Mouse (Mus musculus): ENCODE results near the gene Ret.

Ret gene

DNA sequence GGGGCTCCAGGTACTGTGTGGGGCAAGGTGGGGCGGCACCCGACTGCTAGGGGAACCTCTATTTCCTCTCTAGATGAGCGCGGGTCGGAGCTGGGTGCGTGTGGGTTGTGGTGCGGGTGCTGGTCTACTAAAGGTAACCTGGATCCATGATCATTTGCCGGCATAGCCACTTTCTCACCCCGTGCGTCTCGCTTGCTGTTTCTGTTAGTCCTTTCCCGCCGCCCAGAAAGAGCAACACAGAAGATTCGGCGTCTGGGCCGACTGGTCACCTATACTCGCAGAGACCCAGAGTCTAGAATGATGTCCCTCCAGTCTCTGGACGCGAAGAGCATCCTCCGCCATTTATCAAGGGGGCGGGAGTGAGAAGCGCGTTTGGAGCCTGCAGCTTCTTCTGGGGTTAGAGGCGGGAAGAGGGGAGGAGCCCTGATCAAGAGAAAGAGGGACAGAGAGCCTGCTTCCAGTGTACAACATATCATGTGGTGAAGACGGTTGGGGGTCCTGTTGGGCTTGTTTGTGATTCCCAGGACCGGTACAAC lies at the start of gene Ret:
Gene Ret (minus strand): TSS at position 279 of the 536 bp plus-strand sequence.
- DNase-seq (ENCODE audit: extremely low spot score, low read depth, low spot score): no peak

DNA sequence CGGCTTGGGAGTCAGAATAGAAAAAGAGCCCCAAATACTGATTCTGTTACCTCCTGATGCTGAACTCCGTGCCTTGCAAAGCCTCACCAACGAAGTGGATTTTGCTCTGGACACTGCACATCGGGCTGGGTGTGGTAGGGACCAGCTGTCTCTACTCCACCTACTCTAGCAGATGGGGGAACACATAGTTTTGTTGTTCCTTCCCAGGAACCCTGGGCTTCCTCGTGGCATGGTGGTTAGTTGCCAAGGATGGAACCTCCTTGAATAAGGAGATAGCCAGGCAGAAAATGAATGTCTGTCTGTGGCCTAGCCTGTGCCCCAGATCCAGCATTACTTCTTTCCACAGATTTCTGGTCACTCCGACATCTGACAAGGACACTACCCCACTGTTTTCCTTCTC lies 49.6 kb upstream of the Ret start:
- no peak for DNase-seq (ENCODE audit: extremely low spot score, low read depth, low spot score)

DNA sequence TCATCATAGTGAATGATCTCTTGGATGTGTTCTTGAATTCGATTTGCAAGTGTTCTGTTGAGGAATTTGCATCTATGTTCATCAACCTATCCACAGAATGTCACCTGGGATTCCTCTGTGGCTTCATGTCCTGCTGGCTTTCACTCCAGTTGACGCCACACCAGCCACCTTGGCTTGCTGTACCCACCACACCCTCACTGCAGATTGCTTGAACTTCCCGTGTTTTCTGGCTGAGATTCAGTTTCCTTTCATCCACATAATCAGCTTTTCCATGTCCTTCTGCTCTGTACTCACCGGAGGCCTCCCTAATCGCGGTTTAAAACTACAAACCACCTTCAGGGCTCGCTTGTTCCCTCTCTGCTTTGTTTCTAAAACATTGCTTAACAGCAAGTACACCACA lies 46.6 kb upstream of the Ret start:
- no peak for DNase-seq (ENCODE audit: extremely low spot score, low read depth, low spot score)

DNA sequence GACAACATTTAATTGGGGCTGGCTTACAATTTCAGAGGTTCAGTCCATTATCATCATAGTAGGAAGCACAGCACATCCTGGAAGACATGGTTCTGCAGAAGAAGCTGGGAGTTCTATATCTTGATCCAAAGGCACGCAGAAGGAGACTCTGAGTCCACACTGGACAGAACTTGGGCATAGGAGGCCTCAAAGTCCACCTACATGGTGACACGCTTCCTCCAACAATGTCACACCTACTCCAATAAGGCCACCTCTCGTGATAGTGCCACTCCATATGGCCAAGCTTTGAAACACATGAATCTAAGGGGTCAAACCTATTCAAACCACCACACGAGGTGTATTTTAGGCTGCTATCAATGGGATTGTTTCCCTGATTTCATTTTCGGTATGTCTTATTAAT lies 45.4 kb upstream of the Ret start:
- DNase-seq (ENCODE audit: extremely low spot score, low read depth, low spot score): no peak

DNA sequence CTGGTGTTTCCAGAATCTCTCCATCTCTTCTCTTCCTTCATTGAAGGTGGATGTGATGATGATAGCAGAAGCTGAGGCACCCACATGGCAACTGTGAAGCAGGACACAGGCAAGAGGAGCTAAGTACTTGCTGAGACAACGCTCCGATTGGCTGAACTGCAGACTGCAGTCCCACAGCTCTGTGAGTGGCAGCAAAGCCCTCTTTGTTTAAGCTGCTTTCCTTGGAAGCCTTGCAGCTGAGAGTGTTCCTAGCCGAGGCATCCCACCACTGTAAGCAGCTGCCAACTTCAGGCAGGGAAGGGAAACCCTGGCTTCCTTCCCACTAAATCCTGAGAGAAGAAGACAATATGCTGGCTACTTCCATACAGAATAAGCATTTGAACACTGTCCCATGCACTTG lies 28.6 kb upstream of the Ret start:
- no peak for DNase-seq (ENCODE audit: extremely low spot score, low read depth, low spot score)

DNA sequence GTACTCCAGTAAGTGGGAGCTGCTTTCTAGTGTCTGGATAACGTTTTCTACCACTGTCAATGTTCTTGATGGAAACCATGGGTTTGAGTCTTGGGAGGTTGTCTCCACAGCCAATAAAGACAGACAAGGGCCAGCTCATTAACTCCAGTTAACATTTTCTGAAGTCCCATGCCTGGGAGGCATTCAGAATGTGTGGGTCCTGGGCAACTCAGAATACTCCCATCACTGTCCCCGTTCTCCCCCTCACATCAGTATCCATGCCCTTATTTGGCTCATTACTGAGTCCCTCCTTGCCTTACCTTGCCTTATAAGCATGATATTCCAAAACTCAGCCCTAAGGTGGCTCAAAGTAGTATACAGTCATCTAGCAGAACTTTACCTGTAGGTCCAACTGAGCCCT lies 25.0 kb upstream of the Ret start:
- DNase-seq (ENCODE audit: extremely low spot score, low read depth, low spot score): no peak

DNA sequence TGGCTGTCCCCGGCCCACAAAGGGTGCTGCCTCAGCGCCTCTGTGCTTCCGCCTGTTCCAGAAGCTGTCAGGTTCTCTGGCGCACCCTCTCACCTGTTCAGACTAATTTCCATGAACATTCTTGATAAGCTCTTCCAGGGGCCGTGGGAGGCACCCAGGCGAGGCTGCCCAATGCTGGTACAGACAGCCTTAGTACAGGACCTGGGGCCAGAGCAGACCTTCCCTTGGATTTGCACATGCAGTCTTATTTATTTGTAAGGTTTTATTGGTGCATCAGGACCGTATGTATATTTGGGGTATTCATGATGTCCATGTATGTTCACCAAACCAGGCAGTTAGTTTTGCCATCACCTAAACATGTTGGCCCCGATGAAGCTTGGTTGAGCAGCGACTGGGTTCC lies 18.2 kb upstream of the Ret start:
- DNase-seq (ENCODE audit: extremely low spot score, low read depth, low spot score): no peak

DNA sequence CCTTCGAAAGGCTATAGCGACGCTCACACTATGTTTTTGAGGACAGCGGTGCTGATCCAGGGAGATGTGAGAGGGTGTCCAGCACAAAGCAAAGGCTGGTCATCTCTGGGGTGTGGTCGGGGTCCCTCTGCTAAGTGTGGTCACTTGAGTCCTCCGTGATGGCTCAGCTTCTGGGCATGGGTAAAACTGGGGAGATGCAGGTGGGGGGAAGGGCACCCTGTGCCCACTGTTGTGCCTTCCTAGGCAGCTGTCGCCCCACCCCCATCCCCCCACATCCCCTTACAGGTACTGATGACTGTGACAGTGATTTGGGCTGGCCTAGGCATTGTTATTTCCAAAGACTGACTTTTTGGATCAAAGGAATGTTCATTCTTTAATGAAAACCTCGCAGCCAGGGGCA lies 10.8 kb upstream of the Ret start:
- no peak for DNase-seq (ENCODE audit: extremely low spot score, low read depth, low spot score)

DNA sequence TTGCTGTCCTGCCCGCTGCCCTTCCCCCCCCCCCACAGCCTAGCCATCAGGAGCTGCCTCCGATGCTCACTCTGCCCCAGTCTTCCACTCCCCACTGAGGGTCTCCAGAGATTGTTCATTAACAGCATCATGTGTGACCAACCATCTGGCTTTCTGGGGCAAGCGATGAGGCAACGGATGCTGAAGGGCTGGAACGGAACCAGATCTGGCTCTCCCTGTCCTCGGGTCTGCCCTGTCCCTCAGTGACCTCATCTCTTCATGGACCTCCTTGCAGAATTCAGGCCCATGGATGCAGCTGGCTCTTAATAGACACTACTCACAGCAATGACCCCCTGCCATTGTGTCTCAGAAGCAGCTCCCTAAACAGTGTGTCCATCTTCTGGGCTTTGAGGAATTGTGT lies 8.9 kb upstream of the Ret start:
- DNase-seq (ENCODE audit: extremely low spot score, low read depth, low spot score): no peak

DNA sequence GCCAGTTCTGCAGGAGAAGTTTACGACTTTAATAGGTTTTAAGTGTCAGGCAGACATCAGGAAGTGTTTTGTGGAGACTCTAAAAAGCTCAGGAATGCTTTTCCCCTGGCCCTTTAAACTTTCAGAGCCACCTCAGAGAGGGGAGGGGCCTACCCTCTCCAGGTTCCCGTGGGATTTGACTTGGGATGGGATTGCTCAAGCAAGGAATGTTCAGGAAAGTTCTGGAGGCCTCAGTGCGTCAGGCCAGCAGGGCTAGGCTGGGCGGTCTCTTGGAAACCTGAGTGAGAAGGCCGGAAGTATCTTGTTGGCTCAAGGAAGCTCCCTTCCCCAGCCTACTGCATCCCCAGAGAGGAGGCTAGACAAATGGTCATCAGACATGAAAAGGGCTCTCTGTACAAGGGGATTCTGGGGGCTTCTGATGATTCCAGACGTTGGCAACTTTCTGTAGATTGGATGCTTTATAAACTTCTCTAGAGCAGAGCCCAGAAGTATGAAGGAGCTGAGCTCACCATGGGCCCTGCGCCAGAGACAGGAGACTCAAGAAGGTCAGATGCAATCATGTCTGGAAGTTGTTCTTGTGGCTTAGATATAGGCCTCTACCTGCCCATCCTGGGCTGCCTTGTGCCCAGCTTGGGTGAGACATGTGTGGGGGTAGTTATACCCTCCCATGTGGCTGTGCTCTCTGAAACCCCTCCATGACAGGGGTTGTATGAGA lies 7.8 kb upstream of the Ret start:
- peak; percentile 5 for DNase-seq (ENCODE audit: extremely low spot score, low read depth, low spot score)

DNA sequence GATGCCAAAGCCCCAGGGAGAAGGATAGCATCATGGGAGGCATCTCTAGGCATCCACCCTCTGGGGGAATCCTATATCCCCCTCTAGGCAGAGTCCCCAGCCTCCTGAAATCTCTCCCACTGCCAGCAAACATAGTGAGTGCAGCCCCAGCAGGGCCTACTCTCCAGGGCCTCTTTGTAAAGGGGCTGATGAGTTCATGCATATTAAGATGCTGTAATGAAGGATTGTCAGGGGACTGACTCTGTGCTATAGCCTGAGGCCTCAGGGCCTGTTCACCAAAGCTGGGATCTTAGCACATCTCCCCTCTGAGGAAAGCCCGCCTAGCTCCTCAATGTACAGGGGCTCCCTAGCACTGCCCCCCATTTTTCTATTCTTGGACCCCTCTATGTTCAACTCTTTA lies 6.6 kb upstream of the Ret start:
- no peak for DNase-seq (ENCODE audit: extremely low spot score, low read depth, low spot score)

DNA sequence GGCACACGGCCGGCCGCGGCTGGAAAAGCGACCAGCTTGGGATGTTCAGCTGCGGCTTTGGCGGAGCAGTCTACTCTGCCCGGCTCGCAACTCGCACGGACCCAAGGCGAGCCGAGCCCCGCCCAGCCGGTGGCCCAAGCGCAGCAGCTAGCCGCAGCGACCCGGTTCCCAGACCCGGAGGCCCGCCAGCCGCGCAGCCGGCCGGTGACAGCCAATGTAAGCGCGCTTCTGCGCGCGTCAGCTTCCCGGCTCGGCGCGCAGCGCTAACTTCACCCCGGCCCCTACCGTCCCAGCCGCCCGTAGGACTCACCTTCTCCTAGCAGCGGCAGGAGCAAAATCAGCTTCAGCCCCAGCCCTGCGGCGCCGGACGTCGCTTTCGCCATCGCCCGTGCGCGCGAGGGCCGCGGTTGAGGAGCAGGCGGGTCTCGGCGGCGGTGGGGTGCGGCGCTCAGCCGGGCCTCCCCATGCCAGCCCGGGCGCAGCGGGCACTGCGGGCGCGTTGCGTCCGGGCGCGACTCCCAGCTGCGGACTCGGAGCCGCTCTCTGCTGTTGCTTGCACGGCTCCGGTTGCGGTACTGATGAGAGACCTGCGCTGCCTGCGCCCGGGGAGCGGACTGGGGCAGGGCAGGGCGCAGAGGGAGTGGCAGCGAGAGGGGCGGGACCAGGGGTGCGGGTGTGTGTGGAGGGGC lies 623 bp downstream of the Ret start:
- no peak for DNase-seq (ENCODE audit: extremely low spot score, low read depth, low spot score)

DNA sequence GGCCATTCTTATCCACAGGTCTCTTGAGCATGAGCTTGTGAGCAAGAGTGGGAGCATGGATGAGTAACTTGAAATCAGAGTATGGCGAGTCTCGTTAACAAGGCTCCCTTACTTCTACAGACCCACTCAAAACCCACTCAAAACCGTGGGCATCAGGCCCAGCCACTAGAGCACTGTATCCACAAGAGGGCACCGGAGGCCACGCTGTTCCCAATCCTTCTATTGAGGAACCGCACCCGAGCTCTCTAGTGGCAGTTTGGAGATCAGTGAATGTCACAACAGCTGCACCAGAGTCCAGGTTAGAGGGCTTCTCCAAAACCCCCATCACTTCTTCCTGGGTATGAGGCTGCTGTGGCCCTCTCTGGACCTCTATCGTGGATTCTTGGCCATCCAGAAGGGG lies 2.4 kb downstream of the Ret start:
- DNase-seq (ENCODE audit: extremely low spot score, low read depth, low spot score): no peak

DNA sequence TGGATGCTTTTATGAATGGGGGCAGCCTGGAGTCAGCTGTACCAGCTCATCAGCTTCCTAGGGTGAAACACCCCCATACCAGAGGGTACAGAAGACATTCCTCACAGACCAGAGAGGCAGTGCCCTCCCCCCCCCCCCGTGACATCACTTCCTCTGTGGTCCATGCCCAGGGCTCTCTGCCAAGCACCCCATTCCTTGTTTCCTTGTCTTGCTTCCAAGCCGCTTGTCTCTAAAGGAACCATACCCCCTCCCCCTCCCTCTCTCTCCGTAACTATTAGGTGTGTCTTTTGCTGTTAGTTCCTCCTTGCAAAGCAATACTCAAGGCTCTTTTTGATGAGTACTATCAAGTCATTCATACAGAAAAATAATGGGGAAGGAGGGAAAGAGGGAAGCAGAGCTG lies 4.6 kb downstream of the Ret start:
- DNase-seq (ENCODE audit: extremely low spot score, low read depth, low spot score): no peak

DNA sequence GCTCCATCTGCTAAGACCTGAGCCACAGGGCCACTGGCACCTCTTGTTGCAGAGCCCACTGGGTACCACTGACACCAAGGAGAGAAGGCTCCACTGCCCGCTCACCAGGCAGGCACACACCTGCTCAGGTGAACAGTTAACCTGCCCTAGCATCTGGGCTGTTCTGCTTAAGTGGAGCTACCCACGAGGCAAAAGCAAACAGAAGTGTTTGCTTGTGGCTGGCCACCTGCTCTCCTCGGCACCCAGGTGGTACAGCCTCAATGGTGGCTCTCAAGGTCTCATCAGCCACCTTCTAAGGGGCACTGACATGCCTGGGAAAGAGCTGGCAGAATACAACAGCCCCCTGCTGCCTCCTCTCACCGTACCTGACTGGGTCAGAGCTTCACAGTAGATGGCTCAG lies 5.3 kb downstream of the Ret start:
- no peak for DNase-seq (ENCODE audit: extremely low spot score, low read depth, low spot score)

DNA sequence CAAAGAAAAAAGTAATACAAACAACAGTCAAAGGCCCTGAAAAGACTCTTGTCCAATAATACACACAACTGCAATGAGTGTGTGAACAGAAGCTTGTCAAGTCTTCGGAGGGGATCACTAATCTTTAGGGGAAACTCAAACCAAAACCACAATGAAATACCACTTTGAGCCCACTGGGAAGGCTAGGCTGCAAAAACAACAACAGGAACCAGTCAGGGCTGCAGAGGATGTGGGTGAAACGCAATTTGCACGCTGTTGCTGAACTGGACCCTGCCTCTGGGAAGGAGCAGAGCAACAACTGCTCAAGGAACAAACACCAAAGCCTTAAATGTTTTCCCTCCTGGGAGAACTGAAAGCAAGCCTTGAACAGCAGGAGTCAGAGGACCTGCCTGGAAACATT lies 7.8 kb downstream of the Ret start:
- DNase-seq (ENCODE audit: extremely low spot score, low read depth, low spot score): no peak

DNA sequence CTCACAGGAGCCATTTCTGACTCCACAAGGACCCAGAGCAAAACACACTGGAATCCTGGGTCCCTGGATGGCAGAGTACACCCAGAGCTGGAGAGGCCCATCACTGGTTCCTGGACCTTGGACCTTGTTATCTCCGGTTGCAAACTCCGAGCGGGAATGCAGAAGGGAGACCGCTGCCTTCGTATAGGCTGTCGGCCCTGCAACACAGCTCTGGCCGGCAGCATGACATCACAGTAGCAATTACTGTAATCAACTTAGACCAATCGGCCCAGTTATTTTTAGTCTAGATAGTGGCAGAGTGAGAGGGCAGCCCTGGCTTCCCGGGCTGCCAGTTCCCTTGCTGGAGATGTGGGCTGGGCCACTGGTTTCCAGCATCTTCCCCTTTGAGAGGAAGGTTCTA lies 8.9 kb downstream of the Ret start:
- DNase-seq (ENCODE audit: extremely low spot score, low read depth, low spot score): no peak

DNA sequence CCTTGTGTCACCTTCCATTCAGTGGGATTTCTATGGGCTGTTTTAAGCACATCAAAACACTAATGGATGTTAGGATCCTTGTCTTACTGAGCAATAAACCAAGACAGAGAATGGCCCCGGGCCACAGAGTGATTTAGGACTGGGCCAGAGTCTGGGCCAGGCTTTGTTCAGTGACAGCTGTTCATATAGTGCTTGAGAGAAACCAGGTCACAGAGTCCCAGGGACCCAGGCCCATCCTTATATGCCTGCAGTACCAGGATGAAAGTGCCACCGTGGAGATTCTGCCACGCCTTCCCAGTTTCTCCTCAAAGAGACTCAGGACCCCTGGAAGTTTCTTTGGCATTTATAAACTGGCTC lies 10.3 kb downstream of the Ret start:
- no peak for DNase-seq (ENCODE audit: extremely low spot score, low read depth, low spot score)

DNA sequence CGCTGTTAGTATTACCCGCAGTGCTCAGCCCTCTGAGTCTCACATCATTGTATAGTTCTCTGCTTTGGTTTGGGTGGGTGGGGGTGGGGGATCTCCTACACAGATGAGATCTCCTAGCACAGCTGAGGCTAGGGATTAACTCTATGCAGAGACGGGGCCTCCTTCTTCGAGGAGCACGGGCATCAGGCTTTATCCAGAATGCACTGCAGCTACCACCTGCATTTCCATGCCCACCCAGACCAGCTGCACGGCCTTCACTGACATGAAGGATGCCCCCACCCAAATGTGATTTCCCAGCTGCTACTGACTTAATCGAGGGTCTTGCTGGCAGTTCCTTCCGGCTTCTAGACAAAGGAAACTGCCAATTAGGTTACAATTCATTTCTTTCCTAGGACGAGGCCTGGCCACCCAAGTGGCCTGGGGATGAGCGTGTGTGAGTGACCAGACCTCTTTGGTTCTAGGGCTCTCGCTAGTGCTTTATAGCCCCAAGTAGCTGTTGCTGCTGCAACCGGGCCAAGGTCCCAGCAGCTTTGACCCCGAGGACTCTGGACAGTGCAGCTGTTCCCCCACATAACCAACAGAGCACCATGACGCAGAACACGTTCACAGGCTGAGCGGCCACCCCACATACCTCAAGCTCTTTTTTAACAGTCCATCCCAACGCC lies 10.8 kb downstream of the Ret start:
- no peak for DNase-seq (ENCODE audit: extremely low spot score, low read depth, low spot score)

DNA sequence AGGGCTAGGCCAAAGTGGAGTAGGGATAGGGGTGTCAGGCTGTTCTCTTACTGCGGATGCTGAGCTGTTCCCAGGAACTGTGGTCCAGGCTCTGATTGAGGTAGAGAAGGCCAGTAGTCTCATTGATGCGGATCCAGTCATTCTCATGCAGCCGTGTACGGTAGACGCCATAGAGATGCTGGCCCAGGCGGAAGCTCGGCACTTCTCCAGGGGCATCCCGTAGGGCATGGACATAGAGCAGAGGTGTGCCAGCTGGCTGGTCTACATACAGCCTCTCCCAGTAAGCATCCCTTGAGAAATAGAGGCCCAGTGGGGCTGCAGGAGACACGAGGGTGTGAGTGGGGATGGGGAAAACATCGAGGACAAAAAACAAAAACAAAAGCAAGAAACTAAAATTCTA lies 13.4 kb downstream of the Ret start:
- DNase-seq (ENCODE audit: extremely low spot score, low read depth, low spot score): no peak

DNA sequence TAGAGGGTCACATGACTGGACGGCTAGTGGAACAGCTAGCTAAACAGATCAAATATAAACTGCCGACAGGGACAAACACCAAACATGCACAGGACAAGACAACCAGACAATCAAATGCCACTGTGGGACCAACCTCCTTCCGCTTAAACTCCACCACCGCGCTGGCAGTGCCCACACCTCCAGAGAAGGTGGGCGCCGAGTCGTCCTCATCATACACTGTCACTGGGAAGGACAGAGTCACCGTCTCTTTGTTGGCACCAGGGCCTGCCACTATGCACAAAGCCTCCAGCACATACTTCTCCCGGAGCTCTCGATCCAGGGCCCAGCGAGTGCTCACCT lies 17.5 kb downstream of the Ret start:
- no peak for DNase-seq (ENCODE audit: extremely low spot score, low read depth, low spot score)

DNA sequence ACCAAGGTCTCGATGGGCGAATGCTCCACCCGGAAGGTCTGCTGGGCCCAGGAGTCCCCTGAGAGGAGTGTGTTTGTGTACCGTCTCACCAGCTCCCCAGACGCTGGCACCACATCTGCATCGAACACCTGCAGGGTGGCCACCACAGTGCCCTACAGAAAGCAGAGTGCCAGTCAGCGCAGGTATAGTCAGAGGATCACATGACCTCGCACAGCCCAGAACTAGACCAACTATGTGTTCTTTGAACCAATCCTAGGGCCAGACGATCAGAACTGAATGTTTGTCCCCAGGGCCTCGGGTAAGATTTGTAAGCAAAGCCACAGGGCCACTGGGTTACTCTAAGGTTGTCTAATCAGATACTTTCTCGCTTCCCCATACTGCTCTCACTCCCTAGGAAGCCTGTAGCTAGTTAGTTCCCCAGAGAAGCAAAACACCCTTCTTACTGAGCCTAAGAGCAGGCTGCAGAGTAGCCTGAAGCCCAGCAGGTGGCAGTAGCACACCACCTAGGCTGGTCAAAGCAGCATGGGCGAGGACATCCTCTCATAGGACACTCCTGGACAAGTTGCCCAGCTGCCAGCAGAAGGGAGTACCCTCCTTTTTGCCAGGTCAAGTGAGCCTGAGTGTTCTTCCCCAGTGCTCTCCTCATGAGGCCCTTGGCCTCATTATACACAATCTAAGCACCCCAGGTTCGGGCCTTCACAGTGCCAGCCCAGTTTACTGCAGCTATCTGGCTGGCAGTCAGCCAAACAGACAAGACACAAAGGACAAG lies 18.0 kb downstream of the Ret start:
- peak; percentile 58 for DNase-seq (ENCODE audit: extremely low spot score, low read depth, low spot score)
